Mouse (Mus musculus): ENCODE data around the gene Kiss1r. TPM values are rescaled to one million over a fixed set of nuclear protein-coding genes. Genes with fewer than 3 reads are reported as not detected.
"Not testable (repeated sequence)": the region's sequence is repeated elsewhere in the genome, so short reads cannot be mapped to it uniquely, and the experiment has no call there.

The Kiss1r gene
- polyA plus RNA-seq, 1 experiment, result not detected

DNA sequence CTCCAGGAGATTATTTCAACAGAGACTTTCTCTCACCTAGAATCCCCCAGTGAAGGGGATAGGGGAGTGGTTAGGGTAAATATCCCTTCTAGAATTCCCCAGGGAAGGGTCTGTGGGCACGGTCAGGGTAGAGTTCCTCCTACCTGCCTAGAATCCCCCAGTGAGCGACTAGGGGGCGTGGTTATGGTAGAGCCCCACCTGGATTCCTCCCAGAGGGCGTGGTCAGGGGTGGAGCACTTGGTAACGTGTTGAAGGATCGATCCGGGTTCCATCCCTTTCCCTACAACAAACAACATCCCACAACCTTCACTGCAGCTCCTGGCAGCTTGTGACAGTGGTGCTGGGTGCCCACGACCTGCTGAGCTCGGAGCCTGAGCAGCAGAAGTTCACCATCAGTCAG lies 36.0 kb upstream of the Kiss1r start:
- Histone ChIP-seq H3K4me1 (ENCODE audit: control insufficient read depth, insufficient read depth, low read length) (peaks cover 25% of the 10 kb centered on the region), H3K27ac (ENCODE audit: insufficient read depth, low read depth, low read length) (no peak overlapping the region), H3K4me3 (ENCODE audit: insufficient read depth, low read depth, low read length) (no peak overlapping the region)
- 27% methylated on average over 9 of the region's 9 CpGs for WGBS
- no peak for TF ChIP-seq POLR2A (IDR thresholded peaks at IDR 0.05; ENCODE audit: insufficient read depth, low read depth, low read length)

DNA sequence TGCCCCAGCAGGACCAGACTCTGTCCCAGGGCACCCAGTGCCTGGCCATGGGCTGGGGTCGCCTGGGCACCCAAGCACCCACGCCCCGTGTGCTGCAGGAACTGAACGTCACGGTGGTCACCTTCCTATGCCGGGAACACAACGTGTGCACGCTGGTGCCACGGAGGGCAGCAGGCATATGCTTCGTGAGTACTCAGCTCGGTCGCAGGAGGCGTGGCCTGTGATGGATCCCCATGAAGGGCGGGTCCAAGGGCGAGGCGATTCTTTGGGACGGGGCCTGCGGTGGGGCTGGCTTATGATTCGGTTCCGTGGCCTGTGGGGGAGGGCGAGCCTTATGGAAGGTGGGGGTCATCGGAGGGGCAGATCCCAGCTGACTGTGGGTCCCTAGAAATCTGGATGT lies 34.8 kb upstream of the Kiss1r start:
- Histone ChIP-seq H3K4me3 (ENCODE audit: insufficient read depth, low read depth, low read length) (no peak overlapping the region), H3K27ac (ENCODE audit: insufficient read depth, low read depth, low read length) (no peak overlapping the region), H3K4me1 (ENCODE audit: control insufficient read depth, insufficient read depth, low read length) (peaks cover 25% of the 10 kb centered on the region)
- no peak for TF ChIP-seq CTCF (IDR thresholded peaks at IDR 0.05; ENCODE audit: insufficient read depth, low read depth, low read length)
- TF ChIP-seq POLR2A (IDR thresholded peaks at IDR 0.05; ENCODE audit: insufficient read depth, low read depth, low read length), result no peak
- WGBS, result 22% methylated on average over 22 of the region's 22 CpGs

DNA sequence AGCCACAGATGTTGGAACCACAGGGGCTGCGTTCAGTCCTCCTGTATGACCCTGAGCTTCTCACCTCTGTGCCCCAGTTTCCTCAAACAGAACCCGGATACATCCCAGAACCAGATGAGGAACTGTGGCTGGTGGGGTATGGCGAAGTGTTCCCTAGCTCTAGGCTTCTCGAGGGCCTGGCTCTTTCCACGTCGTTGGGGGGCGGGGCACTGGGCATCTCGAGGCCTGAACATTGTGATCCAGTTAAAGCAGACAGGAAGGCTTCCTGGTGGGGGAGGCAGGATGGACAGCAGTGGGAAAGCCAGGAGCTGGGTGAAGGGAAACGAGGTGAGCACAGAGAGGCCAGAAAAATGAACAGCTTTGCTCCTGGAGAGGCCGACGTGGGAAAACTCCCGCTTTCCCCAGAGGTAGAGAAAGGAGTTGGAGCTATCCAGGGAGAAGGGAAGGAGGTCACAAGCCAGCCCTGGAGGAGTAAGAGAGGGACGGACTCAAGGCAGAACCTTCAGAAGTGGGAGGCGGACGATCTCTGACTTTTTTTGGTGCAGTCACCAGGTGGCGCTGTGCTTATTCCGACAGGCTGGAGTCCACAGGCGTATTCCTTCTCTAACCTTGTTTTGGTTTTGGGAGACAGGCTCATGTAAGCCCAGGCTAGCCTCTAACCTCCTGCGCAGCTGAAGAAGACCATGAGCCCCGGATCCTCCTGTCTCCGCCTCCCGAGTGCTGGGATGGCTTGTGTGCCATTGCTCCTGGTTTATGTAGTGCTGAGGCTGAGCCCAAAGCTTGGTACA lies 33.3 kb upstream of the Kiss1r start:
- Histone ChIP-seq H3K4me1 (ENCODE audit: control insufficient read depth, insufficient read depth, low read length) (peaks cover 25% of the 10 kb centered on the region), H3K4me3 (ENCODE audit: insufficient read depth, low read depth, low read length) (no peak overlapping the region), H3K27ac (ENCODE audit: insufficient read depth, low read depth, low read length) (no peak overlapping the region)
- whole genome bisulfite sequencing, result 17% methylated on average over 22 of the region's 22 CpGs
- TF ChIP-seq POLR2A (IDR thresholded peaks at IDR 0.05; ENCODE audit: insufficient read depth, low read depth, low read length), result no peak
- peak; percentile 67 for TF ChIP-seq CTCF (IDR thresholded peaks at IDR 0.05; ENCODE audit: insufficient read depth, low read depth, low read length)

DNA sequence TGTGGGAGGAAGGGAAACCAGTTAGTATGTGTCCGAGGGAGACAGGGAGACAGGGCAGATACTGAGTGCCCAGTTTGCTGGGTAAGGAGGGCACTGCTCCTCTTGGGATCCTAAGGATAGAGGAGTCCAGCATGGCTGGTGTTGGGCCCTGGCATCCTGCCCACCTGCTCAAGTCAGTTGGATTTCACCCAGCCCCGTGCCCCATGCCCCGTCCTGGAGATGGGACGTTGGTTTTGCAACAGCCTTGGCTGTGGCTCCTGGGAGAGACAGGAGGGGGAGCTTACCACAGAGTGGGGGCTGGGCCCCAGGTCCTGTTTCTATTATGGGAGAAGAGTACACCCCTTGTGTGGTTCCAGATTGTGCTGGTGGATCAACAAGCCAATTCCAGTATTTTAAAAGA lies 32.3 kb upstream of the Kiss1r start:
- H3K4me3 ChIP-seq (ENCODE audit: insufficient read depth, low read depth, low read length), result no peak overlapping the region
- no peak overlapping the region for H3K27ac ChIP-seq (ENCODE audit: insufficient read depth, low read depth, low read length)

DNA sequence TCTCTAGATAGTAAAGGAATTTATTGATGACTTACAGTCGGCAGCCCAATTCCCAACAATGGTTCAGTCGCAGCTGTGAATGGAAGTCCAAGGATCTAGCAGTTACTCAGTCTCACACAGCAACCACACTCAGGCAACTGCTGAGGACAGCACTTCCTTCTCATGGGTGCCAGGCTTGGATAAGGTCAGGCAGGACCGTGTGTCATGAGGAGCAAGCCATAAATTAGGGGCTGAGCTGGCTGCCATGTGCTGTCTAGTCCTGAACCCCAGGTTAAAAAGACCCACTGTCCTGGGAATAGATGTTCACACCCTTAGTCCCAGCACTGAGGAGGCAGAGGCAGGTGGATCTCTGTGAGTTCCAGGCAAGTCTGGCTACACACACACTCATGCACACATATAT lies 31.8 kb upstream of the Kiss1r start:
- 76% methylated on average over 3 of the region's 3 CpGs for WGBS
- not testable (repeated sequence) for H3K27ac ChIP-seq (ENCODE audit: insufficient read depth, low read depth, low read length); H3K4me3 ChIP-seq (ENCODE audit: insufficient read depth, low read depth, low read length)
- peaks cover 21% of the 10 kb centered on the region for H3K4me1 ChIP-seq (ENCODE audit: control insufficient read depth, insufficient read depth, low read length)

More for the DNA sequence above, 32.3 kb upstream of the Kiss1r start:
- WGBS, result 35% methylated on average over 4 of the region's 4 CpGs
- TF ChIP-seq POLR2A (IDR thresholded peaks at IDR 0.05; ENCODE audit: insufficient read depth, low read depth, low read length) (no peak), CTCF (IDR thresholded peaks at IDR 0.05; ENCODE audit: insufficient read depth, low read depth, low read length) (no peak)
- peaks cover 22% of the 10 kb centered on the region for H3K4me1 ChIP-seq (ENCODE audit: control insufficient read depth, insufficient read depth, low read length)

DNA sequence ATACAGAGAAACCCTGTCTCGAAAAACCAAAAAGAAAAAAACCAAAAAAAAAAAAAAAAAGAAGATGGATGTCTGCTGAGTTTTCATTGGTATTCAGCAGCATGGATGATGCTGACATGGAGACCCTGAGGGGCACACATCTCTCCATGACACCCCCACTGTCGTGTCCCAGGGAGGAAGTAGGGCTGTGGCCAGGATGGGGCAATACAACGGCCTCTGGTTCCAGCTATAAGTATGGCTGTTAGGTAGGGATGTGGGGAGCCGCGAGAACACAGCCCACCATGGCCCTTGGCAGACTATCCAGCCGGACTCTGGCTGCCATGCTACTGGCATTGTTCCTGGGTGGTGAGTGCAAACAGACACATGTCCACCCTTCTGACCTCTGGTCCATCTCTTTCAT lies 30.7 kb upstream of the Kiss1r start, which contains the start of gene Elane:
Gene Elane, plus strand, starts transcription at position 194 of the 400 bp plus-strand sequence.
- Histone ChIP-seq H3K4me3 (ENCODE audit: insufficient read depth, low read depth, low read length) (no peak within 1 kb of the TSS), H3K27ac (ENCODE audit: insufficient read depth, low read depth, low read length) (no peak within 1 kb of the TSS), H3K4me1 (ENCODE audit: control insufficient read depth, insufficient read depth, low read length) (peaks cover 14% of the 10 kb centered on the region)
- 84% methylated on average over 6 of the region's 6 CpGs for WGBS
- TF ChIP-seq POLR2A (IDR thresholded peaks at IDR 0.05; ENCODE audit: insufficient read depth, low read depth, low read length) (no peak), CTCF (IDR thresholded peaks at IDR 0.05; ENCODE audit: insufficient read depth, low read depth, low read length) (no peak)

DNA sequence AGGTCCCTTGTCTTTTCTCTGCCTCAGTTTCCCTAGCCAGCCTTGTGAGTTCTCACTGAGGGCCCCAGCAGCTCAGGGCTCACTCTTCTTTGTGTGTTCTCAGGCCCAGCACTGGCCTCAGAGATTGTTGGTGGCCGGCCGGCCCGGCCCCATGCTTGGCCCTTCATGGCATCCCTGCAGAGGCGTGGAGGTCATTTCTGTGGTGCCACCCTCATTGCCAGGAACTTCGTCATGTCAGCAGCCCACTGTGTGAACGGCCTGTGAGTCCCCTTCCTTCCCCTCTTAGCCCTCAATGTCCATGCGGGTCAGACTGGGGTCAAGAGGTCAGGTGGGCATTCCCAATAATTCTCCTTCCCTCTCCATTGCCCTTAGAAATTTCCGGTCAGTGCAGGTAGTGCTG lies 30.2 kb upstream of the Kiss1r start:
- WGBS, result 86% methylated on average over 8 of the region's 8 CpGs
- Histone ChIP-seq H3K4me3 (ENCODE audit: insufficient read depth, low read depth, low read length) (no peak overlapping the region), H3K4me1 (ENCODE audit: control insufficient read depth, insufficient read depth, low read length) (peaks cover 13% of the 10 kb centered on the region), H3K27ac (ENCODE audit: insufficient read depth, low read depth, low read length) (no peak overlapping the region)
- TF ChIP-seq POLR2A (IDR thresholded peaks at IDR 0.05; ENCODE audit: insufficient read depth, low read depth, low read length) (no peak), CTCF (IDR thresholded peaks at IDR 0.05; ENCODE audit: insufficient read depth, low read depth, low read length) (no peak)

DNA sequence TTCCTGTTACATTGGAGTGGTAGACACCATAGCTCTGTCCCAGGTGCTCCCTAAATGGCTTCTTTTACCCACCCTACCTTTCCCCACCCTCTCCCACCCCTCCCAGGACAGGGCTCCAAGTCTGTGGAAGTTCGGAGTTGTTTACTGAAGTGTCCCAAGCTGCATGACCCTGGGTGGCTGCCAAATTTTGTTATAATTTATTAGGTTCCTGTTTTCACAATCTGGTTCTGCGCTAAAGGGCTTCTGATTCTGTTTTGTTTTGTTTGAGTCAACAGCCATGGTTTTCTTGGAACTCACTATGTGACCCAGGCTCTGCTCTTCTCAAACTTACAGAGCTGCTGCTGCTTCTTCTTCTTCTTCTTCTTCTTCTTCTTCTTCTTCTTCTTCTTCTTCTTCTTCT lies 27.4 kb upstream of the Kiss1r start:
- Histone ChIP-seq H3K4me1 (ENCODE audit: control insufficient read depth, insufficient read depth, low read length) (no peaks in the 10 kb centered on the region), H3K27ac (ENCODE audit: insufficient read depth, low read depth, low read length) (no peak overlapping the region), H3K4me3 (ENCODE audit: insufficient read depth, low read depth, low read length) (no peak overlapping the region)
- 84% methylated on average over 2 of the region's 2 CpGs for WGBS
- TF ChIP-seq CTCF (IDR thresholded peaks at IDR 0.05; ENCODE audit: insufficient read depth, low read depth, low read length), result no peak
- no peak for TF ChIP-seq POLR2A (IDR thresholded peaks at IDR 0.05; ENCODE audit: insufficient read depth, low read depth, low read length)

DNA sequence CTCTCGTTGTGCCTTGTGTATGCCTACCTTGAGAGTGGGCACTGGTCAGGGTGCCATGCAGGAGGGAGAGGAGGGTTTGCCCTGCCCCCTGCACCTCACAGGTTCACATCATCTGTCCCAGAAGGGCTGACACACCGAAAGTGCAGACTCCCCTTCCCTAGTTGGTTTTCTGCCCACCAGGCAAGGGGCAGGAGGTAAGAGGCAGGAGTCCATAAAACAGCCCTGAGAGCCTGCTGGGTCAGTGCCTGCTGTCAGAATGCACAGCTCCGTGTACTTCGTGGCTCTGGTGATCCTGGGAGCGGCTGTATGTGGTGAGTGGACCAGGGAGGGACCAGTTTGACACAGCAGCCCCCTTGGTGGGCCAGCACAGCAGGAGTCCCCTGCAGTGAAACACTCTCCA lies 26.1 kb upstream of the Kiss1r start, which contains the start of gene Cfd:
Gene Cfd, plus strand, starts transcription at position 184 of the 400 bp plus-strand sequence.
- WGBS, result 40% methylated on average over 5 of the region's 5 CpGs
- H3K4me1 ChIP-seq (ENCODE audit: control insufficient read depth, insufficient read depth, low read length), result no peaks in the 10 kb centered on the region
- no peak within 1 kb of the TSS for H3K4me3 ChIP-seq (ENCODE audit: insufficient read depth, low read depth, low read length)
- TF ChIP-seq CTCF (IDR thresholded peaks at IDR 0.05; ENCODE audit: insufficient read depth, low read depth, low read length) (no peak), POLR2A (IDR thresholded peaks at IDR 0.05; ENCODE audit: insufficient read depth, low read depth, low read length) (no peak)
- no peak within 1 kb of the TSS for H3K27ac ChIP-seq (ENCODE audit: insufficient read depth, low read depth, low read length)
